Mouse (Mus musculus): ENCODE results near the gene Cbr3. TPM values are rescaled to one million over a fixed set of nuclear protein-coding genes. Genes with fewer than 3 reads are reported as not detected.
A peak's percentile ranks its signal among the peaks of the same experiment; 100 is the strongest.

Gene Cbr3
- total RNA-seq, 4 experiments from 2014 or later, result 16.9 to 19.0 (median 17.5) TPM

- DNase-seq (ENCODE audit: low spot score in 2 of 2), result peak; percentile 95 to 98
Observed at GRCm38 (mm10) chr16:93711411-93712188, 28.6 kb downstream of the Cbr3 start, which contains the start of gene Dop1b. Gene Dop1b (plus strand): TSS chr16:93711904.

- no peak for DNase-seq (ENCODE audit: low spot score in 2 of 2)
Observed at GRCm38 (mm10) chr16:93712189-93712885, 29.3 kb downstream of the Cbr3 start.

- DNase-seq (ENCODE audit: low spot score in 2 of 2), result no peak
Observed at GRCm38 (mm10) chr16:93712966-93713365, 30.0 kb downstream of the Cbr3 start.

GRCm38 (mm10) chr16:93714426-93714825, 31.4 kb downstream of the Cbr3 start:
- DNase-seq (ENCODE audit: low spot score in 2 of 2), result no peak

GRCm38 (mm10) chr16:93715826-93716225, 32.8 kb downstream of the Cbr3 start:
- no peak for DNase-seq (ENCODE audit: low spot score in 2 of 2)

- DNase-seq (ENCODE audit: low spot score in 2 of 2), result peak; percentile 64 to 69
Observed at GRCm38 (mm10) chr16:93717299-93717703, 34.3 kb downstream of the Cbr3 start.

GRCm38 (mm10) chr16:93721771-93722170, 38.8 kb downstream of the Cbr3 start:
- no peak for DNase-seq (ENCODE audit: low spot score in 2 of 2)

- no peak for DNase-seq (ENCODE audit: low spot score in 2 of 2)
Observed at GRCm38 (mm10) chr16:93722476-93722875, 39.5 kb downstream of the Cbr3 start.

- no peak for DNase-seq (ENCODE audit: low spot score in 2 of 2)
Observed at GRCm38 (mm10) chr16:93725417-93726144, 42.6 kb downstream of the Cbr3 start.

GRCm38 (mm10) chr16:93726186-93726585, 43.2 kb downstream of the Cbr3 start:
- no peak for DNase-seq (ENCODE audit: low spot score in 2 of 2)

- DNase-seq (ENCODE audit: low spot score in 2 of 2), result no peak
Observed at GRCm38 (mm10) chr16:93728676-93729075, 45.7 kb downstream of the Cbr3 start.

- peak; percentile 65 to 71 for DNase-seq (ENCODE audit: low spot score in 2 of 2)
Observed at GRCm38 (mm10) chr16:93729801-93730721, 47.0 kb downstream of the Cbr3 start.

- no peak for DNase-seq (ENCODE audit: low spot score in 2 of 2)
Observed at GRCm38 (mm10) chr16:93731310-93731709, 48.3 kb downstream of the Cbr3 start.

GRCm38 (mm10) chr16:93732875-93733569, 50.0 kb downstream of the Cbr3 start:
- no peak for DNase-seq (ENCODE audit: low spot score in 2 of 2)

GRCm38 (mm10) chr16:93739251-93739650, 56.2 kb downstream of the Cbr3 start:
- no peak for DNase-seq (ENCODE audit: low spot score in 2 of 2)

Other genes with a start within 250 kb of the Cbr3 start
- gene Setd4, start 79.2 kb upstream of the Cbr3 start, total RNA-seq (2022), result 10 to 100 TPM in 3 of 4 experiments, 1 to 10 TPM in 1; 8.6 to 12.9 (median 11.4) TPM
- 10 to 100 TPM; 65.9 to 72.9 (median 71.2) TPM for gene Cbr1, start 77.4 kb upstream of the Cbr3 start, total RNA-seq (2022)
- gene Gm5678, start 55.1 kb upstream of the Cbr3 start, total RNA-seq (2022), result 1 to 10 TPM; 1.2 to 3.0 (median 2.5) TPM
- 100 to 1,000 TPM in 3 of 4 experiments, 10 to 100 TPM in 1; 88.7 to 126 (median 112) TPM for gene Dop1b, start 28.7 kb downstream of the Cbr3 start, total RNA-seq (2022)
- gene Morc3, start 148.9 kb downstream of the Cbr3 start, total RNA-seq (2022), result 10 to 100 TPM; 29.2 to 48.5 (median 41.1) TPM
- 1 to 10 TPM in 2 of 4 experiments, under 1 TPM in 2; 0.18 to 1.5 (median 0.96) TPM for gene Chaf1b, start 200.7 kb downstream of the Cbr3 start, total RNA-seq (2022)

Measured in layer of hippocampus, adult 8-10 months (tissue).